Mouse (Mus musculus) hindlimb bud, embryonic 11.5 days (tissue): ENCODE results near the gene Luzp4.
"Not testable (repeated sequence)": the region's sequence is repeated elsewhere in the genome, so short reads cannot be mapped to it uniquely, and the experiment has no call there.

Experiments
- DNase-seq: peaks from one replicate; pipeline ENCODE4 v3.0.0-alpha.2; 2012; ENCODE audit warnings: low read depth, low spot score; ENCODE audit errors: extremely low spot score

Luzp4 gene

GRCm38 (mm10) chrX:148857340-148857739, at the start of gene Luzp4:
TSS of gene Luzp4 (plus strand) at chrX:148857640.
- not testable (repeated sequence) for DNase-seq

- not testable (repeated sequence) for DNase-seq
These were observed 15.6 kb upstream of the Luzp4 start for GRCm38 (mm10) chrX:148841801-148842200.
